Mouse (Mus musculus): ENCODE measurements at regions not wholly inside any gene's neighbourhood (a gene's known extent, or its start where the extent isn't known, plus 50 kb on each side); places are given as distances from the start of the nearest gene placed in this dataset.

DNA sequence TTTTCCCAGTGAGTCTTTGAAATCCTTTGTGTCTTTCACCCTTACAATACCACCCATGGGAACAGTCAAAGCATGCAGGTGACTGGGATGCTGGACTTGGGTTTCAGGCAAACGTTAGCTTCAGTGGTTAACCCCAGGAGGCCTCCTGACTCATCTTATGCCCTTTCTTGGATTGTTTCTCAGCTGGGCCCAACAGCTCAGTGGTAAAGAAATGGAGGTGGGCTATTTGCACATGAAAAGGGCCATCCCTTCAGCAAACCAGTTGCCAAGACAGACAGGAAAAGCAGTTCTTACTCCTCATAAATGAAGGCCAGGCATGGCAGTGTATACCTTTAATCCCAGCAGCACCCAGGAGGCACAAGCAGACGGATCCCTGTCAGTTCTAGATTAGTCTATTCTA lies 77.4 kb upstream of the Epcam start:
- TF ChIP-seq POLR2A (IDR thresholded peaks at IDR 0.05; ENCODE audit: borderline replicate concordance, extremely low read depth, insufficient read depth, insufficient read length, poor library complexity, severe bottlenecking) (no peak), CTCF (IDR thresholded peaks at IDR 0.05; ENCODE audit: borderline replicate concordance, extremely low read depth, insufficient read depth, insufficient read length) (no peak)
